Mouse (Mus musculus) ES-Bruce4 (cell line): ENCODE measurements around the gene Rnpep.

Experiments used
- CTCF ChIP-seq: IDR thresholded peaks from one replicate; pipeline ENCODE4 v1.8.1; 2011; ENCODE audit warnings: low read depth, low read length
- EP300 ChIP-seq: IDR thresholded peaks from 2 replicates; pipeline ENCODE4 v1.6.1; 2011; ENCODE audit warnings: low read depth, low read length; ENCODE audit not compliant: insufficient read depth
- POLR2A ChIP-seq: IDR thresholded peaks from one replicate; pipeline ENCODE4 v1.8.1; 2011; ENCODE audit warnings: low read length; ENCODE audit not compliant: insufficient read depth

GRCm38 (mm10) chr1:135280646-135281045 lies 3.2 kb downstream of the Rnpep start:
- TF ChIP-seq EP300 (no peak), POLR2A (no peak), CTCF (no peak)
